Mouse (Mus musculus) myocyte (in vitro differentiated cells): ENCODE measurements around the gene Hist1h3d. TPM values are rescaled to one million over a fixed set of nuclear protein-coding genes. Genes with fewer than 3 reads are reported as not detected.

Source experiments
- H3K27me3 ChIP-seq: one replicate; pipeline ENCODE4 v1.6.1; 2011; ENCODE audit not compliant: control insufficient read depth, insufficient read depth, insufficient read length
- H3K36me3 ChIP-seq: one replicate; pipeline ENCODE4 v1.6.1; 2011; ENCODE audit not compliant: control insufficient read depth, insufficient read depth
- H3K4me2 ChIP-seq: one replicate; pipeline ENCODE4 v1.6.1; 2011; ENCODE audit warnings: low read depth, control low read depth
- H3K4me3 ChIP-seq: one replicate; pipeline ENCODE4 v1.5.1; 2011; ENCODE audit warnings: mild to moderate bottlenecking, control low read depth, moderate library complexity
- H3K79me2 ChIP-seq: one replicate; pipeline ENCODE4 v1.6.1; 2011; ENCODE audit not compliant: control insufficient read depth, insufficient read depth
- H3ac ChIP-seq: one replicate; pipeline ENCODE4 v1.6.1; 2011; ENCODE audit not compliant: control insufficient read depth, insufficient read length
- CEBPB ChIP-seq: IDR thresholded peaks from 2 replicates; pipeline ENCODE4 v1.6.1; 2011; ENCODE audit warnings: mild to moderate bottlenecking, moderate library complexity; ENCODE audit not compliant: poor library complexity, insufficient read depth, severe bottlenecking
- E2F4 ChIP-seq: IDR thresholded peaks from one replicate; pipeline ENCODE4 v1.6.1; 2011; ENCODE audit warnings: mild to moderate bottlenecking, control low read depth, moderate library complexity; ENCODE audit not compliant: insufficient read depth
- MAX ChIP-seq: IDR thresholded peaks from one replicate; pipeline ENCODE4 v1.6.1; 2011; ENCODE audit warnings: low read depth, mild to moderate bottlenecking, control low read depth
- MYOD1 ChIP-seq, 3 experiments: IDR thresholded peaks; one replicate each; pipeline ENCODE4 v1.6.1; 2011; ENCODE audit warnings: control low read depth in 2 of 3, low read depth in 2 of 3, mild to moderate bottlenecking in 2 of 3, moderate library complexity in 1 of 3; ENCODE audit not compliant: insufficient read length in 2 of 3, control insufficient read depth in 1 of 3
- MYOG ChIP-seq, 3 experiments: IDR thresholded peaks; one replicate each; pipeline ENCODE4 v1.6.1; 2011; ENCODE audit warnings: control low read depth in 2 of 3, low read depth in 2 of 3, mild to moderate bottlenecking in 2 of 3; ENCODE audit not compliant: insufficient read length in 2 of 3, control insufficient read depth in 1 of 3, insufficient read depth in 1 of 3
- POLR2A ChIP-seq: IDR thresholded peaks from one replicate; pipeline ENCODE4 v1.6.1; 2011; ENCODE audit warnings: low read depth, mild to moderate bottlenecking, control low read depth, moderate library complexity; ENCODE audit not compliant: insufficient read length
- POLR2AphosphoS2 ChIP-seq: IDR thresholded peaks from one replicate; pipeline ENCODE4 v1.6.1; 2011; ENCODE audit warnings: low read depth, control low read depth; ENCODE audit not compliant: insufficient read length
- REST ChIP-seq: IDR thresholded peaks from one replicate; pipeline ENCODE4 v1.6.1; 2011; ENCODE audit warnings: mild to moderate bottlenecking, control low read depth, moderate library complexity; ENCODE audit not compliant: insufficient read depth, insufficient read length
- SRF ChIP-seq: IDR thresholded peaks from one replicate; pipeline ENCODE4 v1.6.1; 2011; ENCODE audit warnings: low read depth; ENCODE audit not compliant: control insufficient read depth, insufficient read length
- TCF12 ChIP-seq: IDR thresholded peaks from one replicate; pipeline ENCODE4 v1.6.1; 2011; ENCODE audit warnings: mild to moderate bottlenecking, control low read depth; ENCODE audit not compliant: poor library complexity, insufficient read depth, severe bottlenecking
- TCF3 ChIP-seq: IDR thresholded peaks from one replicate; pipeline ENCODE4 v1.6.1; 2011; ENCODE audit warnings: low read depth, control low read depth; ENCODE audit not compliant: insufficient read length
- USF1 ChIP-seq: IDR thresholded peaks from one replicate; pipeline ENCODE4 v1.6.1; 2011; ENCODE audit warnings: low read depth, mild to moderate bottlenecking, control low read depth, moderate library complexity
- polyA plus RNA-seq: library from polyadenylated mRNA; unstranded; fragments of >200 nt; fragmentation: generic; extraction: Trizol; gene quantifications from one replicate; pipeline ENCODE4 v1.2.1, GENCODE M21; 2012; ENCODE audit warnings: missing spikeins

Gene Hist1h3d
- polyA plus RNA-seq, 1 experiment = 2.5 TPM

DNA sequence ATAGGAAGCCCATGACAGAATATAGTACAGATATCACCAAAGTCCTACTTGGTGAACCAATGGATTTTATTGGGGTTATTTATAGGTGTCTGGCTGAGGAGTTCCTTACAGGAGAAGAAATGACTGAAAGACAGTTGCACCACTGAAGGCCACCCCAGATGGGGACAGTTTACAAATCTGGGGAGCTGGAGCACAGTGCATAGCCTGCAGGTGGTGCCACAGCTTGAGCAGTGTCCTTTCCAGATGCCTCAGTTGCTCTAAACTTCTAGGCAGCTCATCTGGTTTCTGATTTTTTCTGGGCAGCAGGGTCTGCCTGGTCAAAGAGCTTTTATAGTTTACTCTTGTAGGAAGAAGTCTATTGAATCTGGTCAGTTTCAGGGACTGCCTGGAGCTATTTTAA lies 34.3 kb downstream of the Hist1h3d start:
- Histone ChIP-seq H3K27me3 (no peaks in the 10 kb centered on the region), H3ac (no peak overlapping the region), H3K4me3 (no peak overlapping the region), H3K79me2 (no peaks in the 10 kb centered on the region), H3K36me3 (no peaks in the 10 kb centered on the region), H3K4me2 (no peak overlapping the region)
- no peak for TF ChIP-seq POLR2A
- TF ChIP-seq MYOD1 (IDR thresholded peaks at IDR 0.05; ENCODE audit: control insufficient read depth in 1 of 3, insufficient read length in 2 of 3, low read depth in 2 of 3) = no peak
- TF ChIP-seq MYOG (IDR thresholded peaks at IDR 0.05; ENCODE audit: control insufficient read depth in 1 of 3, insufficient read depth in 1 of 3, insufficient read length in 2 of 3, low read depth in 2 of 3) = no peak
- TF ChIP-seq TCF3 = no peak
- TF ChIP-seq SRF = no peak
- TF ChIP-seq TCF12 = no peak
- no peak for TF ChIP-seq USF1
- no peak for TF ChIP-seq CEBPB
- no peak for TF ChIP-seq E2F4
- no peak for TF ChIP-seq POLR2AphosphoS2

DNA sequence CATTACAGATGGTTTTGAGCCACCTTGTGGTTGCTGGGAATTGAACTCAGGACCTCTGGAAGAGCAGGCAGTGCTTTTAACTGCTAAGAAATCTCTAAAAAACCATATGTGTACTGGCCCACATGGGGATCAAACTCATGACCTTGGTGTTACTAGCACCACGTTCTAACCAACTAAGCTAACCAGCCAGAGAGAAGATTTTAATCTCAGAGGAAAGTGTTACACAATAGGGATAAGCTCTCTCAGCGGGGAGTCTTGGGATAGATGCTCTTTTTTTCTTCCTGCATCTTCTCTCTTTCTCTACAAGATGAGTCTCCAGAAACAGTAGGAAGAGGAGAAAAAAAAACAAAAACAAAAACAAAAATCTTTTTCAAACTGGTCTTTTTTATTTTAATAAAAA lies 34.8 kb downstream of the Hist1h3d start:
- TF ChIP-seq SRF (no peak), USF1 (no peak), TCF3 (no peak), POLR2AphosphoS2 (no peak), MYOD1 (IDR thresholded peaks at IDR 0.05; ENCODE audit: control insufficient read depth in 1 of 3, insufficient read length in 2 of 3, low read depth in 2 of 3) (no peak), MYOG (IDR thresholded peaks at IDR 0.05; ENCODE audit: control insufficient read depth in 1 of 3, insufficient read depth in 1 of 3, insufficient read length in 2 of 3, low read depth in 2 of 3) (no peak), REST (no peak), MAX (no peak)
- Histone ChIP-seq H3K4me2 (no peak overlapping the region), H3K36me3 (no peaks in the 10 kb centered on the region), H3K79me2 (no peaks in the 10 kb centered on the region), H3K27me3 (no peaks in the 10 kb centered on the region), H3K4me3 (no peak overlapping the region), H3ac (no peak overlapping the region)

DNA sequence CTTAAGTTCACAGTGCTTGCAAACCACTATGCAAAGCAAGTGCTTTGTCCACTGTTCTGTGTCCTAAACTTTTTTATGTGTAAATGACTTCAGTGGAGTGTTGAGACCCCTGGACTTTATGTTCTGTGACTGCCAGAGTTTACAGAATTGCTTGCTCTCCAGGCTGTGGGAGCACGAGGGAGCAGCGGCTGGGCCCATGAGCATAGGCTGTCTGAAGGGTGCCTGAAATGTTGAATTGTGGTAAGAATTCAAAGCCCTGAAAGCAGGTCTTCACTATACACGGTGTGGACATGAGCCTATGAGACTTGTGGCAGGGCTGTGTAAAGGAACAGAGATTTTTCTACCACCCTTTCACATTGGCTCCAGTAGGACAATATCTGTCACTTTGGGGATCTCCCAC lies 36.1 kb downstream of the Hist1h3d start:
- no peaks in the 10 kb centered on the region for H3K27me3 ChIP-seq
- no peaks in the 10 kb centered on the region for H3K79me2 ChIP-seq
- TF ChIP-seq TCF12 (no peak), SRF (no peak), TCF3 (no peak), MYOD1 (IDR thresholded peaks at IDR 0.05; ENCODE audit: control insufficient read depth in 1 of 3, insufficient read length in 2 of 3, low read depth in 2 of 3) (no peak), POLR2AphosphoS2 (no peak), REST (no peak), CEBPB (no peak), POLR2A (no peak), MAX (no peak), E2F4 (no peak), USF1 (no peak), MYOG (IDR thresholded peaks at IDR 0.05; ENCODE audit: control insufficient read depth in 1 of 3, insufficient read depth in 1 of 3, insufficient read length in 2 of 3, low read depth in 2 of 3) (no peak)

DNA sequence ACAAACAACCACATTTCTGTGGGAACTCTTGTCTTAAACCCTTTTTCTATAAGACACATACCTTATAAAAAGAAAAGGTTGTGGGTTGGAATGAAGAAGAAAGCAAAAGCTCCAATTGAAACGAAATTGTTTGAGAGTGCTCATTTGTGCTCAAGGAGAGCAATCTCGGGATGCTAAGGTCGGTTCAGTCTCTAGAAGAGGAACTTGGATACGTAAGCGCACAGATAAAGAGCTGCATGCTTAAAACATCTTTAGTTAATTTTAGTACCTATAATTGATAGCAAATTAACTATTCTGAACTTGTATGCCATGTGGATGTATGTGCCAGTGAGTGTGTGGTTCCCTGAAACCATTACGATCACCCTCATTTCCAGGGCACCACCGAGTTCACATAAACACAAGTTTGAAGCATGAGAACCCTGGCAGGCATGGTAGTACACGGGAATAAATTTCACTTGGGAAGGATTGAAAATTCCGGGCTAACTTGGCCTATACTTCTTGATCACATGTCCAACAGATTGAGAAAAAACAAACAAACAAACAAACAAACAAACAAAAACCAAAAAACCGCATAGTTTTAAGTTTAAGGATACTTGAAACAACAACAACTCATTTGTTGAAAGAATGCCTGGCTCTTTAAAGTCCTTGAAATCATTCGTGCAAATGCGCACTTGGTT lies 44.6 kb downstream of the Hist1h3d start:
- no peaks in the 10 kb centered on the region for H3K79me2 ChIP-seq
- H3K4me2 ChIP-seq = peak overlapping the region; percentile 93
- peak overlapping the region; percentile 87 for H3K4me3 ChIP-seq
- no peaks in the 10 kb centered on the region for H3K36me3 ChIP-seq
- no peak overlapping the region for H3ac ChIP-seq
- no peaks in the 10 kb centered on the region for H3K27me3 ChIP-seq
- no peak for TF ChIP-seq TCF12
- TF ChIP-seq MAX = no peak
- TF ChIP-seq E2F4 = no peak
- no peak for TF ChIP-seq SRF
- no peak for TF ChIP-seq CEBPB
- no peak for TF ChIP-seq TCF3
- TF ChIP-seq POLR2AphosphoS2 = no peak
- TF ChIP-seq MYOG (IDR thresholded peaks at IDR 0.05; ENCODE audit: control insufficient read depth in 1 of 3, insufficient read depth in 1 of 3, insufficient read length in 2 of 3, low read depth in 2 of 3) = no peak
- no peak for TF ChIP-seq MYOD1 (IDR thresholded peaks at IDR 0.05; ENCODE audit: control insufficient read depth in 1 of 3, insufficient read length in 2 of 3, low read depth in 2 of 3)
- no peak for TF ChIP-seq POLR2A
- no peak for TF ChIP-seq REST
- TF ChIP-seq USF1 = no peak

More for the DNA sequence above, 36.1 kb downstream of the Hist1h3d start:
- Histone ChIP-seq H3ac (no peak overlapping the region), H3K4me3 (no peak overlapping the region), H3K4me2 (no peak overlapping the region), H3K36me3 (no peaks in the 10 kb centered on the region)
